In genomic region chr12:15815170-15815575, GRCm38 (mm10) we compare ENCODE assay signal across 8 mouse cellular contexts. TPM values are rescaled to one million over a fixed set of nuclear protein-coding genes. Genes with fewer than 3 reads are reported as not detected.
DNase-seq lines count a peak whose midpoint lies in the region; ATAC-seq and TF ChIP-seq lines count a peak whose summit lies in the region.

No protein-coding gene starts in this region.

- TF ChIP-seq CTCF in CH12.LX (conservative IDR thresholded peaks at IDR 0.05 in 1 of 2, IDR thresholded peaks at IDR 0.05 in 1 of 2; ENCODE audit: low read depth in 2 of 2, low read length in 2 of 2): no peak
- TF ChIP-seq CTCF in heart, postnatal 0 days (IDR thresholded peaks at IDR 0.05; ENCODE audit: low read depth): no peak

- H3K27ac ChIP-seq in CH12.LX (ENCODE audit: insufficient read depth, low read depth): no peak overlapping the region; the same call in 1 of the 2 replicates
- H3K27ac ChIP-seq in embryonic facial prominence, embryonic 11.5 days (replicated peaks; ENCODE audit: low read depth, low read length): peak overlapping the region; percentile 72; the same call in 1 of the 2 replicates
- H3K27ac ChIP-seq in heart, postnatal 0 days (ENCODE audit: low read depth): peak overlapping the region; percentile 100

- H3K4me3 ChIP-seq in CH12.LX (replicated peaks in 1 of 3; ENCODE audit: low read depth in 2 of 3, low read length in 2 of 3, poor library complexity in 1 of 3): peak overlapping the region; percentile 67 to 81 (median 74)
- peak overlapping the region; percentile 59 for H3K4me3 ChIP-seq in embryonic facial prominence, embryonic 11.5 days (ENCODE audit: low read depth, low read length)
- peak overlapping the region; percentile 81 for H3K4me3 ChIP-seq in heart, postnatal 0 days (ENCODE audit: low read depth, low read length)

- peak; percentile 39 to 50 for DNase-seq in cerebellum, postnatal 14 days
- no peak for DNase-seq in cerebellum, adult 8-10 months
- DNase-seq in CH12.LX (ENCODE audit: extremely low read depth): peak; percentile 58
- DNase-seq in embryonic facial prominence, embryonic 11.5 days (ENCODE audit: low spot score): peak; percentile 69
- peak; percentile 45 for DNase-seq in heart, postnatal 0 days (ENCODE audit: low spot score)
- peak; percentile 64 to 78 for DNase-seq in kidney, postnatal 4 days
- peak; percentile 39 to 51 for DNase-seq in lung, postnatal 4 days
- peak; percentile 43 for DNase-seq in splenic B cell, adult 2 months (ENCODE audit: low read depth, low spot score)

- TF ChIP-seq EP300 in CH12.LX (IDR thresholded peaks at IDR 0.05; ENCODE audit: low read length): no peak
- TF ChIP-seq EP300 in heart, postnatal 0 days (IDR thresholded peaks at IDR 0.05; ENCODE audit: low read depth): no peak

- dilution Hi-C loops in CH12.LX (cut with MboI; ENCODE audit: extremely low pct_ligation_motif_present, extremely low pct_unique_long_range_greater_than_20kb, low sequenced_read_pairs): no loop called here

- 0% methylated on average over 23 of the region's 23 CpGs for WGBS in embryonic facial prominence, embryonic 11.5 days
- WGBS in heart, postnatal 0 days: under 1% methylated on average over 23 of the region's 23 CpGs

- TF ChIP-seq POLR2A in CH12.LX (IDR thresholded peaks at IDR 0.05; ENCODE audit: low read depth, low read length): no peak

- peaks cover 4% of the 10 kb centered on the region; the same call in 1 of the 2 replicates for H3K79me2 ChIP-seq in CH12.LX (replicated peaks; ENCODE audit: control insufficient read depth, extremely low read depth, insufficient read depth, poor library complexity, severe bottlenecking)

- H3K4me1 ChIP-seq in CH12.LX (ENCODE audit: control insufficient read depth in 1 of 2, insufficient read depth in 2 of 2): peaks cover 12 to 43% of the 10 kb centered on the region in 2 experiments
- H3K4me1 ChIP-seq in embryonic facial prominence, embryonic 11.5 days (ENCODE audit: control insufficient read depth, insufficient read depth, low read length): no peaks in the 10 kb centered on the region; the same call in 1 of the 2 replicates
- H3K4me1 ChIP-seq in heart, postnatal 0 days (ENCODE audit: control insufficient read depth, insufficient read depth): peaks cover 25% of the 10 kb centered on the region; the same call in 1 of the 2 replicates

- peak; percentile 13 for TF ChIP-seq RAD21 in CH12.LX (IDR thresholded peaks at IDR 0.05; ENCODE audit: low read depth, low read length)

- peak overlapping the region; percentile 65 for H3K9ac ChIP-seq in CH12.LX (ENCODE audit: insufficient read depth, low read depth)
- peak overlapping the region; percentile 84 for H3K9ac ChIP-seq in embryonic facial prominence, embryonic 11.5 days (replicated peaks; ENCODE audit: low read length)
- peak overlapping the region; percentile 95 for H3K9ac ChIP-seq in heart, postnatal 0 days (replicated peaks; ENCODE audit: low read depth, low read length)

- no peaks in the 10 kb centered on the region for H3K27me3 ChIP-seq in CH12.LX (replicated peaks)
- H3K27me3 ChIP-seq in embryonic facial prominence, embryonic 11.5 days (ENCODE audit: control insufficient read depth, insufficient read depth, low read length): no peaks in the 10 kb centered on the region
- H3K27me3 ChIP-seq in heart, postnatal 0 days (ENCODE audit: control insufficient read depth, insufficient read depth, low read length): no peaks in the 10 kb centered on the region
- no peaks in the 10 kb centered on the region; the same call in 1 of the 2 replicates for H3K27me3 ChIP-seq in splenic B cell, adult 2 months (ENCODE audit: control insufficient read depth, insufficient read depth, low read length, poor library complexity, severe bottlenecking)

- peak overlapping the region; percentile 76 for H3K4me2 ChIP-seq in CH12.LX (ENCODE audit: insufficient read depth, low read depth, poor library complexity, severe bottlenecking)
- H3K4me2 ChIP-seq in embryonic facial prominence, embryonic 11.5 days (ENCODE audit: low read depth, low read length): peak overlapping the region; percentile 69
- H3K4me2 ChIP-seq in heart, postnatal 0 days (ENCODE audit: low read depth, low read length): peak overlapping the region; percentile 77

- H3K9me3 ChIP-seq in CH12.LX (replicated peaks; ENCODE audit: low read length): no peaks in the 10 kb centered on the region
- H3K9me3 ChIP-seq in embryonic facial prominence, embryonic 11.5 days (replicated peaks; ENCODE audit: control insufficient read depth, low read length): no peaks in the 10 kb centered on the region
- no peaks in the 10 kb centered on the region for H3K9me3 ChIP-seq in heart, postnatal 0 days (replicated peaks; ENCODE audit: control insufficient read depth, low read length)

- H3K36me3 ChIP-seq in CH12.LX (replicated peaks in 1 of 2; ENCODE audit: control insufficient read depth in 1 of 2, insufficient read depth in 1 of 2, low read length in 1 of 2): peaks cover 0 to 2% of the 10 kb centered on the region in 2 experiments
- no peaks in the 10 kb centered on the region for H3K36me3 ChIP-seq in embryonic facial prominence, embryonic 11.5 days (replicated peaks; ENCODE audit: control insufficient read depth, insufficient read depth, low read depth, low read length)
- H3K36me3 ChIP-seq in heart, postnatal 0 days (replicated peaks; ENCODE audit: control insufficient read depth, insufficient read depth, low read length): 0 out of 2 replicates have a peak, but pooled peaks cover 7% of the 10 kb centered on the region
- no peaks in the 10 kb centered on the region for H3K36me3 ChIP-seq in splenic B cell, adult 2 months (ENCODE audit: control insufficient read depth, insufficient read depth, low read length, poor library complexity, severe bottlenecking)

- in situ Hi-C loops in CH12.LX (cut with MboI; ENCODE audit: low pct_ligation_motif_present, low pct_unique_long_range_greater_than_20kb, low sequenced_read_pairs): loop anchor here (5.0 to 10.0 kb wide), 5 partner anchors 192 to 717 kb away; no protein-coding TSS in a partner anchor

- ATAC-seq in embryonic facial prominence, embryonic 11.5 days (replicated peaks; ENCODE audit: insufficient number of reproducible peaks, low FRiP score, low TSS enrichment, low read depth): no peak
- no peak for ATAC-seq in heart, postnatal 0 days (ENCODE audit: insufficient read depth, low read depth)

TF ChIP-seq in CH12.LX, 34 proteins besides CTCF, POLR2A, EP300 and RAD21:
- TF ChIP-seq NRF1 (IDR thresholded peaks at IDR 0.05; ENCODE audit: low read depth, low read length) (no peak), MYC (IDR thresholded peaks at IDR 0.05; ENCODE audit: low read depth, low read length) (0 out of 2 replicates have a peak, but pooled peaks have one; percentile 39), MXI1 (IDR thresholded peaks at IDR 0.05; ENCODE audit: low read depth, low read length) (peak; percentile 67; the same call in 1 of the 2 replicates), UBTF (IDR thresholded peaks at IDR 0.05; ENCODE audit: low read depth, low read length) (0 out of 2 replicates have a peak, but pooled peaks have one; percentile 21), SIN3A (IDR thresholded peaks at IDR 0.05; ENCODE audit: low read length) (no peak; the same call in 1 of the 2 replicates)

RNA-seq across cellular contexts. Expression of gene Trib2, which starts 1.5 kb away (rescaled TPM):
- total RNA-seq in CH12.LX (2012; rRNA removed): 5.1 and 8.1 TPM in 2 replicates
- total RNA-seq in CH12.LX (2014; rRNA removed): 13.4 and 13.5 TPM in 2 replicates
- 10.3 and 10.6 TPM in 2 replicates for polyA plus RNA-seq in CH12.LX (2012; ENCODE audit: insufficient read length, low read depth)
- 60.1 and 61.7 TPM in 2 replicates for polyA plus RNA-seq in embryonic facial prominence, embryonic 11.5 days (2014; fragmentation: Nextera tagmentation; extraction: Ambion mirVana)
- 83.9 and 91.1 TPM in 2 replicates for total RNA-seq in heart, postnatal 0 days (2014; rRNA removed; ENCODE audit: low replicate concordance)
- 55.0 and 57.1 TPM in 2 replicates for polyA plus RNA-seq in heart, postnatal 0 days (2015; fragmentation: Nextera tagmentation; extraction: Ambion mirVana)
